Mouse (Mus musculus) activated CD4-positive, CD25-positive, alpha-beta regulatory T cell (primary cell): ENCODE results near the gene Bmp4. TPM values are rescaled to one million over a fixed set of nuclear protein-coding genes. Genes with fewer than 3 reads are reported as not detected.

Experiments used
- polyA plus RNA-seq, 2 experiments: library from polyadenylated mRNA; unstranded; fragments of 100-300 nt; shearing (Covaris generic); gene quantifications; one replicate each; pipeline ENCODE4 v1.2.1; 2017

Bmp4 gene
- polyA plus RNA-seq: under 1 TPM in 1 of 2 experiments, not detected in 1; 0.72 TPM

GRCm38 (mm10) chr14:46390249-46390775, at the start of gene Bmp4:
Bmp4 (minus strand) TSS chr14:46390669.

GRCm38 (mm10) chr14:46379285-46379684, 11.2 kb downstream of the Bmp4 start, which contains the start of gene Gm15217:
Gm15217 (plus strand) TSS chr14:46379414.

Other genes with a start within 250 kb of the Bmp4 start
- gene Gm15217, start 11.3 kb downstream of the Bmp4 start, polyA plus RNA-seq: not detected